Mouse (Mus musculus) heart, postnatal 0 days (tissue): ENCODE data around the gene Olfr1161.

Experiments
- CTCF ChIP-seq: IDR thresholded peaks from 2 replicates; pipeline ENCODE4 v1.5.1; 2016; ENCODE audit warnings: antibody characterized with exemption, control low read depth, low read depth
- EP300 ChIP-seq: IDR thresholded peaks from 2 replicates; pipeline ENCODE4 v1.6.1; 2016; ENCODE audit warnings: antibody characterized with exemption, low read depth

DNA sequence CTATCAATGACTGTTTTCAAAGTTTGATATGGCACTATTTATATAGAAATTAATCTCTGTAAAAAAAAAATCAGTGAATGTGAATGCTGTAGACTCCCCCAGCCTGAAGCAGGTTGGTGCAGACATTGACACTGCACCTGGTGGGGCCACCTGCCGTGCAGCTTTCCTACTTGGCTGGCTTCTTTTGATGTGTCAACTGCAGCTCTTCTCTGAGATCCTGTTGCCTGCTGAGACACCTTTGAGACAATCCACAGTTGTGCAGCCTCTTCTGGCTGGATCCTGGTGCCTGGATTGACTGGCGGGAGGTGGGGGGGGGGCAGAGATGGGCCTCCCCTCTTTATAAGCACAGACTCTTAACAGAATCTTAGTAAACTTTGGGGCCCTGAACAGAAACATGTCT lies 41.0 kb downstream of the Olfr1161 start:
- TF ChIP-seq EP300 (no peak), CTCF (no peak)
